Mouse (Mus musculus): Measurements from ENCODE around the gene Ern1.
"Not testable (repeated sequence)": the region's sequence is repeated elsewhere in the genome, so short reads cannot be mapped to it uniquely, and the experiment has no call there.

Gene Ern1

DNA sequence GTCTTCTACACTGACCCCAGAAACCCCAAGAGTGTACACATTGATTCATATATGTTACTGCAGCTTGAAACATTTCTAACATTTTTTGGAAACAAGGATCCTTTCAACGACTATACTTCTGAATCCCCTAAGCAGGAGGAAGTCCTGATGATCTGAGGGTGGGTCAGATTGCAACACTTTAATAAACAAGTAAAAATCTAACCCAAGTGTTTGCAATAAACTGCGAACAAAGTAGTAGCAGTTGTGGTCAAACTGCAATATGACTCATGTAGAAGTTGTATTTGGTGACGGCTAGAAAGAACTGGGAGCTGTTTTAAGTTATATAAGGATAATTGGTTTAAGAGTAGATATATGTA is 7.1 kb downstream of the Ern1 start:
- no peak for DNase-seq (ENCODE audit: inconsistent ontology term)

DNA sequence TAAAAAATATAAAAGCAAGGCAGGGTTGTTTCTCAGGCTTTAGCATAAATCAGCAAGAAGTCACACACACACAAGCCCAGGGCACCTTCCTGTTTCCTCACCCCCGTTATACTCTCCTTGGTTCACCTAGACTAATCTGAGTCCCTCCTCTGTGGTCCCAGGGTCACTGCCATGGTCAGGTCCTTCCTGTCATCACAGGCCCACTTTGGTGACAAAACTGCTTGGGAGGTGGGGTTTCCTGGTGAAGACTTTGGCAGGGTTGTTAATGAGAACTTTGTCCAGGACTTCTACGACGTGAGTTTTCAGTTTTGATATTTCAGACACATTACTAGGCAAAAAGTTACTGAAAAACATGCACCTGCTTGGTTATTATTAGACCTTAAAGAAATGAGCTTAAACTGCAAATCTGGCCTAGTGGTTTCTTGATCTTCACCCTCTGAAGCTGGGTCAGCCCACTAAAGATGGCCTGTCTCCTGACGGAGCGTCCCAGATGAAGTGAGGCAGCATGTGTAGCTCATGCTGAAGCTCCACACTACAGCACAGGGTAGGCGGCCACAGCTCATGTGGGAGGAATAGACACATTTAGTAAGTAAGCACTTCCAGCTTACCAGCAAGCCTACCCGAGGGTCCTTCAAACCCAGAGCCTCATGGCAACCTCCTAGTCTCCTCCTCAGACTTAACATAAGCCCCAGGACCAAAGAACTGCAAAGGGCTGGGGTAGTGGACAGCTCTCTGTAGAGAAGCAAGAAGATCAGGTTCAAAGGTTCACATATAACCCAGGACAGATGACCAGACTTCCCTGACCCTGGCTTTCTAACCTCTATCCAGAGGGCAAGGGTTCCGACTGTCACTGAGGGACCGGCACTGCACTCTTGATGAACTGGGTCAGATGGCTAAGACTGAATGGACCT is 7.8 kb downstream of the Ern1 start:
- DNase-seq (ENCODE audit: inconsistent ontology term) = no peak

DNA sequence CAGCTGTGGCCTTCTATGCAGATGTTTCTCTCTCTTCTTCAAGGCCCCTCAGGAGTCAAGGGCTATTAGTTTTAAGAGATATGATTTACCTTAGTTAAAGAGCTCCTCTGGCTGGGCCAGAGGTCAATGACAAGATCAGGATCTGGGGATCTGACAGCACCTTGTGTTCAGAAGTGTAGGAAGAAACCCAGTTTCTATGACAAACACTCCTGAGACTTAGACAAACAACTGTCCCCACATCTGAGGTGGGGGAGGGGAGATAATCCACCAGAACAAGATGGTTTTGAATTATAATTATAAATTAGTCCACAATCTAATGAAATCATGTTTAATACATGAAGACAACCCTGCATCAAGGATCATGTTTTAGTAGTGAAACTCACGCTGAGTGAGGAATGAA is 8.9 kb downstream of the Ern1 start:
- no peak for DNase-seq (ENCODE audit: inconsistent ontology term)

DNA sequence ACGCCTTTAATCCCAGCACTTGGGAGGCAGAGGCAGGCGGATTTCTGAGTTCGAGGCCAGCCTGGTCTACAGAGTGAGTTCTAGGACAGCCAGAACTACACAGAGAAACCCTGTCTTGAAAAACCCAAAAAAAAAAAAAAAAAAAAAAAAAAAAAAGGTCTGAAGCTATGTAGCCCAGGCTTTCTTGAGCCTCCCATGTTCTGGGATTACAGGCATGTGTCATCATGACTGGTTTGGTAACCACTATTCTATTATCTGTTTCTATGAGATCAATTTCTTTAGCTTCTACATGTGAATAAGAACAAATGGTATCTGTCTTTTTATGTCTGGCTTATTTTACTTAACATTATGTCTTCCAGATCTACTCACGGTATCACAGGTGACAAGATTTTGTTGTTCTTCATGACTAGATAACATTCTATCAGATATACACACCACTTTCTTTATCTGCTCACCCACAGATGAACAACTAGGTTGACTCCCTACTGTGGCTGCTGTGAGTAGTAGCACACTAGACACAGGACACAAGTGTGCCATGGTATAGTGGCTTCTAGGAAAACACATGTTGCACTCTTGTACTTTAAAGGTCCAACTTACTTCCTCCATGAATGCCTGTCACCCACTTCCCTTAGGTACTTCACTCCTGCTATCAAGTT is 10.0 kb downstream of the Ern1 start:
- no peak for DNase-seq (ENCODE audit: inconsistent ontology term)

DNA sequence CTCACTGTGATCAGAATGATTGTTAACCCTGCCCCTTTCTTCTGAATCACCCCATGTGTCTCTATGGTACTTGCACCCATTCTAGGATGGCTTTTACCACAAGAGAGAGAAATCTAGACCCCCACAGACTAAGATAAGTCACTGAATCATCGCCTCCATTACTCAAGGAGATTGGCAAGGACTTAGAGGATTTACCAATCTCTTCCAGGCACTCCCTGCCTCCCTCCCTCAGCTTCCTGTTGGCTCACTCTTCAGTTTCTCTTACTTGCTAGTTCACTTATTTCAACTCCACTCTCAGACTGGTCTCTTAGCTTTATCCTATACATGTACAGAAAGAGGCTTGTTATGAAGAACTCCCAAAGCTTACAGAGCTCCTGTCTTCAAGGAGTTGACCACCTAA is 12.3 kb downstream of the Ern1 start:
- DNase-seq (ENCODE audit: inconsistent ontology term) = no peak

DNA sequence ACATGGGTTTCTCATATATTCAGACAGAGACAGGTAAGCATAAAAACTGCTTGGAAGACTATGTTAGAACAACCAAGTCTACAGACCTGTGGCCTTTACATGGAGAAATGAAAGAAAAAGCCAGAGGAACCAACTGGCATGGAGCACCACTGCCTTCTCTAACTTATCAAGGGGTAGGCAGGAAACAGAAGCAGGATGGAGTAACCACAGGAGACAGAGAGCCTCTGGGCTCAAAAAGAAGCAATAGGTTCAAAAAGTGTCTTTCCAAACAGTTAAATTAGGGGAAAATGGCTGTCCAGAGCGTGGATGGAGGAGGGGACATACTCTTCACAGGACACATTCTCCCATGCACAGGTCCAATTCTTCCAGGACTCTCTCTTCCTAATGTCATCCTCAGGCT is 16.0 kb downstream of the Ern1 start:
- DNase-seq (ENCODE audit: inconsistent ontology term) = no peak

DNA sequence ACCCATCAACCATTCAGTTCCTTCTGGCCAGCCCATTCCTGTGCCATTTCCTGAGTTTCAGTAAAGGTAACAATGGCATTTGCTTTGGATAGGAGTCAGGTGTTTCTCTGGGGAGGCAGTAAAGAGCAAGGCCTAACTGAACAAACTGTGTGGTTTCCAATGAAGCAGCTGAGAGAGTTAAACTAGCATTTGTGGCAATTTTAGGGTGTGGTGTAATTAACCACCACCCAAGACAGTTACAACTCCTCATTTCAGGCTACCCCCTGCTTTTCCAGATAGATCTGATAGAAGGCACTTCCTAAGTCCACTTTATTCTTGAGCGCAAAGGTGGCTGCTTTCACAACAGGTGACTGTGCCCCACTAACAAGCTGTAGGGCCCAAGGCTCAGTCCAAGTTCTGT is 19.1 kb downstream of the Ern1 start:
- no peak for DNase-seq (ENCODE audit: inconsistent ontology term)

DNA sequence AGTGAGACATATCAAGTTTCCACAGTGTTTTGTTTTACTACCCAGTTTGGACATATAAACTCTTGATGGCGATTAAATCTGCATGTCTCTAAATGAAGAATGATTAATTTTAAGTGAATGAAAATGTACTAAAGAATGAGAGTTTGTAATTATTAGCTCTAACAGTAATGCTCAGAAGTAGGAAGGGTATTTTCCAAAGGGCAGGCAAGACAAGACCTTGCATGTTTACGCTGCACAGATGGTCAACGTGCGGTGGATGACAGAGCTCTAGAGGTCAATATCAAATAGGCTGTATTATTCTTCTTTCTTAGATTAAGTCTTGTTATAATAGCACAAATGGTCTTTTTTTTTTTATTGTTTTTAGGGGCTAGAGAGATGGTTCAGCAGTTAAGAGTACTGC is 21.7 kb downstream of the Ern1 start:
- no peak for DNase-seq (ENCODE audit: inconsistent ontology term)

DNA sequence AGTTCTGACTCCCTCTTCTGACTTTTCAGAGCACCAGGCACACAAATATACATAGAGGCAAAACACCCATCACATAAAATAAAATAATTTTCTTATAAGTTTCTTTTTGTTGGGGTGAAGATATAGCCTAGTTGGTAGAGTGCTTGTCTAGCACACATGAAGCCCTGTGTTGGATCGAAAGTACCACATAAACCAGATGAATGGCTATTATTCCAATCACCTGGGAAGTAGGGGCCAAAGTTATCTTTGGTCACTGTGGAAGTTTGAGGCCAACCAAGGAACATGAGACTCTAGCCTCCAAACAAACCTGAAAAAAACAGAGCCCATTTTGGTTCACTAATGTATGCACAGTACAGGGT is 22.1 kb downstream of the Ern1 start:
- no peak for DNase-seq (ENCODE audit: inconsistent ontology term)

DNA sequence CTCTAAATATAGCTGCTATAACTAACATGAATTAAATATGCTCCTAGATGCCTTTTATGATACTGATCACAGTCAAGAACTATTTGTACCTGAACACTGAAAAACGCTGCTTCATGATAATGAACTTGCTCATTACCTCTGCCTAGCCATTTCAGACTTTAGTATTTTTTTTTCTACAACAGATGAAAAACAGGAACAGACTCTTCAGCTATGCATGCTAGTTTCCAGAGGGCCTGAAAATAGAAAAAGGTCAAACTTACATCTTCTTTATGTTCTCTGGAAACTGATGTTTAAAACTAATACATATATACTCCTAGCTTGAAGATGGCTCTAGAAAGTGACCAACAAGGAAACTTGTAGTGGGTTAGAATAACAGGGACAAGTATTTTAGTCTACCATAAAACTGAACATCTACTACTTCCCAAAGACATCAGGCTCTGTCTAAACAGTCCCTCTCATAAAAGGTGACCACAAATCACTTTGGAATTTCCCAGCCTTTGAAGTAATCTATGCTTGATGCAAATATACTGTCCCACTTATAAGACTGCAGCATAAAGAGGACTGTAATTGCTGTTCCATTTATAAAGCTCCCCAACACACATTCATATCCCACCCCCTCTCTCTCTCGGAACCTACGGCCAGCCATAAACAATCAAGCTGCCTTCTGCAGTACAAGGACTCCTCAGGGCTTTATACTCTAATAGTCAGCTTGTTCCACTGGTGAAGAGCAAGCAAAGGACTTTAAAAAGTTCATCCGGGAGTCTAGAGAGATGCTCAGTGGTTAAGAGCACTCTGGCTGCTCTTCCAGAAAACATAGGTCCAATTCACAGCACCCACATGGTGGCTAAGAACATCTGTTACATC is 22.7 kb downstream of the Ern1 start:
- no peak for DNase-seq (ENCODE audit: inconsistent ontology term)

DNA sequence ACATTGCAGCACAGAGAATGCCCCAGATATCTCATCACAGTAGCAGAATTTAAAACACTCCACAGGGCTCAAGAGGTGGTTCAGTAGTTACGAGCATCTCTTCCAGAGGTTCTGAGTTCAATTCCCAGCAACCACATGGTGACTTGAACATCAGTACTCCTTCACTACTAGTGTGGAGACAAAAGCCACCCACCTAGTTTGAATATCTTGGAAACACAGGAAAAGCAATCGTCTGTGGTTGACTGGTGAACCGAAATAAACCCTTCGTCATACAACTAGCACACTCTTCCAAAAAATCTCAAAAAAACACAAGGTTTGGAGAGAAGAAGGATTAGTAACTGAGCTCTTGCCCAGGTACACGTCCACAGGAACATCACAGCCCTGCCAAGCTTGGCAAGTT is 23.8 kb downstream of the Ern1 start:
- DNase-seq (ENCODE audit: inconsistent ontology term) = peak; percentile 17

DNA sequence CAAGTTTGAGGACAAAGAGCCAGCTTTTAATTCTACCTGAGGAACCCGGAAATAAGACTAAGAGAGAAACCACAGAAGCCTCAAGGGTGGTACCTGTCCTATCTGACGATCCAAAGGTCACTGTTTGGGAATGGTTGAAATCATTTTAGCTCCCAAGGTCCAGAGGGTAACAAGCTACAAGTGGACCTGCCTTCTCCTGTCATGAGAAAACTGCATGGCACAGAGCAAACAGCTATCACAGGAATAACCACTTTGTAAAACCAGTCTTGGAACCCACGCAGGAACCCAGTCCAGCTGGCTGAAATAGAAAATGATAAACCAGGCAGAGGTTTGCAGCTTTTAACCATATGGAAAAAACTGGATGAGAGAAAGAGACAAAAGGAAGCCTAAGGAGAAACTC is 25.3 kb downstream of the Ern1 start:
- no peak for DNase-seq (ENCODE audit: inconsistent ontology term)

DNA sequence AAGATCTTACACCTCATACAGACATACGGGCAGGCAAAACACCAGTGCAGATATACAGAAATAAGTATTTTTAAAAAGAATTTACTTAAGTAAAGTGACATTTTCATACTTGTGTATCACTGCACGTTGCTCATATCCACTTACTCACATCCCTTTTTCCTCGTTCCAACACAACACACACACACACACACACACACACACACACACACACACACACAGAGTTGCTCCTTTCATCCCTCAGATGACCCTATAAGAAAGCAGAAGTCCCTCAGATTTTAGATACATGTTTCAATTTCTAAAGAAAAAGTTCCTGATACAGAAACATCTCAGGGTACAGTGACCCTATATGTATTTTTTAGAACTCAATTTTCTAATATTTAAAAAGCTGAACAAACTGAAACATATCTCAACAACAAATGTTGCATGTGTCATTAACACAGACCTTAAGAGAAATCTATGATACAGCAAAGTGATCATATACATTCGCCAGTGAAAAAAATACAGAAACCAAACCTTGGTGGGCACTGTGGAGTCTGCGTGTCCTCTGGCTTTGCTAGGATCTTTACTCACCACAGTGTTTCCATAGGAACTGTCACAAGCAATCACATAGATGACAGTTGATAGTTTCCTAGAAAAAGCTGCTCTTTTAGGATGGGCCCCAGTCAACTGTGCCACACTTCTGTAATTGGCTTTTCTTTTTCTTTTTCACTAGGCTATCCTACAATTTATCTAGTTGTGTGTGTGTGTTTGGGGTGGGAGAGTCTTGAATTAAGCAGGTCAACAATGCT is 26.3 kb downstream of the Ern1 start:
- DNase-seq (ENCODE audit: inconsistent ontology term) = no peak

DNA sequence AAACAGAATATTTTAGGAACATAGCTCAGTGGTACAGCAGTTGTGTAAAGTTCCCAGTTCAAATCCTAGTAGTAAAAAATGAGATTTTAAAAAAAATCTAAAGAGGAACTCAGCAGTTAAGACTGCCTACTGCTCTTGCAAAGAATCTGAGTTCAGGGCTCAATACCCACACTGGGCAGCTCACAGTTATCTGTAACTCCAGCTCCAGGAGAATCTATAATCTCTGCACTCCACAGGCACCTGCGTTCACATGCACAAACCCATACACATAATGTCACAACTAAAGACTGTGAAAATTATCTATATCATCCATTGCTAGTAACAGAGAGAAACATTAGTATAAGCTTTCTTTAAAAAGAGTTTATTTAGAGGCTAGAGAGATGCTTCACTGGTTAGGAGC is 27.0 kb downstream of the Ern1 start:
- no peak for DNase-seq (ENCODE audit: inconsistent ontology term)

DNA sequence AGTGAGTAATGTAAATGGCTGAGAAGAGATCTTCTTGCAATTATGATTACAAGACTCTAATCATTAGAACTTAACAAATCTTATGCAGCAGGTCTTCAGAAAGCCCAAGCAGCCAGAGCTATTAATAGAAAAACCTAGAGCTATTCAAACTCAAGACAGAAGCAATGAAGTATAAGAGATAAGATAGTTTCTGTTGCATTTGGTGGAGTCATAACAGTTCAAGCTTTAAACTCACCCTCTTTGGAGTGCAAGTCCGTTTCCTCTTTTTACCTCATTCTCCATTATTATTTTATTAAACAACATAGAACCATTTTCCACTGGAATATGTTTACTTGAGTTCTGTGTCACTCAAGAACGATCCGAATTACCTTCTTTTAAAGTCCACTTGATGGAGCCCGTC is 29.1 kb downstream of the Ern1 start:
- DNase-seq (ENCODE audit: inconsistent ontology term) = no peak

DNA sequence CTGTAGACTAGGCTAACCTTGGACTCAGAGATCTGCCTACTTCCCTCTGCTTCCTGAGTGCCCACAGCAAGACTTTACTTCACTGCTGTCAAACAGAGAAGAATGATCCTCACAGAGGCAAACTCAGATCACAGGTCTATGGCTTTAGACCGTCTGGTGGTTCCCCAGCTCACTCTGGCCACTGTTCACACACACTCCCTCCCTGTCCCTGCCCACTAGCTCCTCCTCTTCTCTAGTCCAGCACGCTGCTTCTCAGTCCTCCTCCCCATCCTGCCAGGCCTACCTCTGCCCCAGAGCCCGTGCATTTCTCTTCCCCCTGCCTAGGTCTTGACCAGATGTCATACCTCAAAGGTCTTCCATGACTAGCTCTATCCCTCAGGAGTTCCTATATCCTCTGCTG is 44.0 kb downstream of the Ern1 start:
- DNase-seq (ENCODE audit: inconsistent ontology term) = no peak

DNA sequence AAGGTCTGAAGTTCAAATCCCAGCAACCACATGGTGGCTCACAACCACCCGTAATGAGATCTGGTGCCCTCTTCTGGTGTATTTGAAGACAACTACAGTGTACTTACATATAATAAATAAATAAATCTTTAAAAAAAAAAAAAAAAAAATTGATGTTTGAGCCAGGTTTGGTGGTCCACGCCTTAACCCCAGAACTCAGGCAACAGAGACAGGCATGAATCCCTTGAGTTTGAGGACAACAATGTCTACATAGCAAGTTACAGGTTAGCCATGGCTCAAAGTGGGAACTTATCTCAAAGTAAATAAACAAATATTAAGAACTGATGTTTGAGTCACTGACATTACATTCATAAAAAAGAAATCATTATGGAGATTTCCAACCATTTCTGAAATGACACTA is 45.1 kb downstream of the Ern1 start:
- DNase-seq (ENCODE audit: inconsistent ontology term) = not testable (repeated sequence)

DNA sequence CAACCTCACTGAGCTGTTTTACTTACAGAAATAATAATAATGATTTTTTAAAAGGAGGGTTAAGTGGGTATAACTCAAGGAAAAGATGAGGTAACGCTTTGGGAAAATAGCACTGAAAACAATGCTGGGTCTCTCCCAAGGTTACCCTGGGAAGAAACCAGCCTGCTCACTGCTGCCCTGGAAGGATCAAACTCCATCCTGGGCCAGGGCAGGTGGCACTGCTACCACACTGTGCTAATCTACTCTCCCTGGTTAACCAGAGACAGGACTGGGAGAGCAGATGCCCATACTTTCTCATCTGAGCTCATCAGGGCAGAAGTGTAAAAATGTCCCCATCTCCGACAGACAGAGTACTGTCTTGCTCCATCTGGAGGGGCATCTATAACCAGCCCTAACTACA is 47.3 kb downstream of the Ern1 start:
- no peak for DNase-seq (ENCODE audit: inconsistent ontology term)

DNA sequence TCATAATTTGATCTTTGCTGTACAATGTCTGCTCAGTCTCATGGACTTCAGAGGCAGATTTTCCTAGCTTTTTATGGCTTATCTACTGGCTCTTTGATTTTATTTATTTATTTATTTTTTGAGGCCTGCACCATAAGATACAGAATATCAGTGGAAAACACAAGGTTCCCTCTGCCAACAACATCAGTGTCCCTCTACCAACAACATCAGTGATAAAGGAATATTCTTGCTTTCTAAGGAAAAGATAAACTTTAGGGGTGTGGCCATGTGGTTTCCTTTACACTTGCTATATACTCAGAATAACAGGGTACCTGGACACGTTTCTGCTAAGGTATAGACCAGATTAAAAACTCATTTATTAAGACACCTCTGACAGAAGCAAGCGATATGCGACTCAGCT is 48.3 kb downstream of the Ern1 start:
- no peak for DNase-seq (ENCODE audit: inconsistent ontology term)

DNA sequence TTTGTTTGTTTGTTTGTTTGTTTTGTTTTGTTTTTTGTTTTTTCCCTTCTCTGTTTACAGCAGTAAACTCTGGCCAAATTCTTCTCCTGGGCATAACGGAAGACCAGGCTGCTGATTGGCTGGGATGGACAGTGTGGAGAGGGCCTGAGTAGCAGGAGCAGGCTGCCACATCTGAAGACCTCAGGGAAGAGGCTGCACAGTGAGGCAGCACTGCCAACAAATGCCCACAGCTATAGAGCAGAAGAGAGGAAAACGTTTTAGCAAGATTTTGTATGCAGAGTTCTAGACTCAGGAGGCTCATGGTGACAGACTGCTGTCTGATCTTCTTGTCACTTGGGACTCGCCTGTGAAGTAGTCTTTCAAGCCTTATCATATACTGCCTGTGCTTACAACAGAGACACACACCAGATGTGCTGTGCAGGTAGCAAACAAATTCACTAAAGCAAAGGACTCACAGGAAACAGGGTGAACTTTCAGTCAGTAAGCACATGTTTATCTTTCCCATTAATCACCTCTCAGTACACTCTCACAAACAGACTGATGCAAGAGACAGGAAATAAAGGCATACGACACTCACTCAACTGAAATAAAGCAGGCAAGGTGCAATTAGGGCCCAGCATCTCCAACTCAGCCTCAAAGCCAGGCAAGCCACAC is 49.0 kb downstream of the Ern1 start:
- DNase-seq (ENCODE audit: inconsistent ontology term) = peak; percentile 9

DNA sequence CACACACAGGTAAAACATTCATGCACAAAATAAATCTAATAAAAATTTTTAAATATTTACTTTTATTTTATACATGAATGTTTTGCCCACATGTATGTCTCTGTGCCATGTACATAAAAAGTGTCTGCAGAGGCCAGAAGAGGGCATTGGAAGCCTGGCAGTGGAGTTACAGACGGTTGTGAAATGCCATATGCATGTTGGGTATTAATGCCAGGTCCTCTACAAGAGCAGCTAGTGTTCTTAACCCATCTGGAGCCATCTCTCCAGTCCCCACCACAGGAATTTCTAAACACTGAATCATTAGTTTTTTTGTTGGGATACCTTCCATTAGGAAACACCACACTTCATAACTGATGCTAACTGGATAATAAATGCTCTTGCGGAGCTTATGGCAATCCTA is 50.1 kb downstream of the Ern1 start:
- peak; percentile 38 for DNase-seq (ENCODE audit: inconsistent ontology term)
